ENCODE assay signal across 8 mouse cellular contexts in genomic region chr17:36315041-36315688, GRCm38 (mm10). TPM values are rescaled to one million over a fixed set of nuclear protein-coding genes. Genes with fewer than 3 reads are reported as not detected.
DNase-seq lines count a peak whose midpoint lies in the region.

No protein-coding gene starts in this region.

- DNase-seq in T-cell, adult 2 months (ENCODE audit: low spot score), result peak; percentile 76
- peak; percentile 89 for DNase-seq in cerebellum, adult 9-10 months
- peak; percentile 64 to 67 for DNase-seq in frontal cortex, postnatal 10 days (ENCODE audit: low spot score in 2 of 2)
- peak; percentile 83 for DNase-seq in induced T-regulatory cell, adult 2 months (ENCODE audit: low read depth)
- DNase-seq in left cerebral cortex, adult 18-20 months (ENCODE audit: low spot score in 2 of 2), result peak; percentile 73 to 81
- peak; percentile 43 for DNase-seq in lung, postnatal 25 days (ENCODE audit: low spot score)
- peak; percentile 45 for DNase-seq in ovary, postnatal 36 days (ENCODE audit: low spot score)
- peak; percentile 69 for DNase-seq in thymus, postnatal 4 days

RNA-seq across cellular contexts. Expression of gene H2-M10.1, which starts 10.8 kb away (rescaled TPM):
- total RNA-seq in left cerebral cortex, adult 18-20 months (2021), result not detected

RNA-seq across cellular contexts. Expression of gene H2-M10.2, which starts 28.9 kb away (rescaled TPM):
- total RNA-seq in left cerebral cortex, adult 18-20 months (2021), result not detected

RNA-seq across cellular contexts. Expression of gene Trim39, which starts 43.1 kb away (rescaled TPM):
- 10 to 100 TPM; 22.9 to 25.7 TPM for total RNA-seq in left cerebral cortex, adult 18-20 months (2021)

RNA-seq across cellular contexts. Expression of gene H2-M10.3, which starts 53.1 kb away (rescaled TPM):
- total RNA-seq in left cerebral cortex, adult 18-20 months (2021), result not detected

RNA-seq across cellular contexts. Expression of gene Rpp21, which starts 57.3 kb away (rescaled TPM):
- 10 to 100 TPM; 39.3 to 43.6 TPM for total RNA-seq in left cerebral cortex, adult 18-20 months (2021)

Comparison
In these comparisons a context has a peak if more than half of its experiments do, and no peak if none do; other contexts are left out.
1. Peak in every context shown above with its lines: DNase-seq.